Mouse (Mus musculus) kidney, adult 2 months (tissue): ENCODE data around the gene Slc25a34.

Experiments
- CTCF ChIP-seq: fragments of 200-500 bp; conservative IDR thresholded peaks from 2 replicates; pipeline ENCODE4 v1.5.1; 2011; ENCODE audit warnings: low read depth, mild to moderate bottlenecking, control low read depth, low read length, moderate library complexity, mixed read lengths; ENCODE audit not compliant: insufficient read depth, insufficient read length
- POLR2A ChIP-seq: fragments of 200-500 bp; IDR thresholded peaks from one replicate; pipeline ENCODE4 v1.6.1; 2011; ENCODE audit warnings: low read depth, low read length, control low read depth

- no peak for TF ChIP-seq POLR2A
- TF ChIP-seq CTCF: no peak
These were observed 14.1 kb downstream of the Slc25a34 start for GRCm38 (mm10) chr4:141609538-141609937.
